Mouse (Mus musculus) MEL (cell line): ENCODE measurements around the gene Acly. TPM values are rescaled to one million over a fixed set of nuclear protein-coding genes. Genes with fewer than 3 reads are reported as not detected.
A peak's percentile ranks its signal among the peaks of the same experiment; 100 is the strongest.

Source experiments
- DNase-seq: peaks from one replicate; pipeline ENCODE4 v3.0.0; 2011; ENCODE audit warnings: low read depth, low spot score
- H3K27ac ChIP-seq: 2 replicates; pipeline ENCODE4 v1.5.1; 2012; ENCODE audit warnings: low read depth, mild to moderate bottlenecking, control low read depth, low read length, moderate library complexity; ENCODE audit not compliant: control insufficient read depth
- H3K27me3 ChIP-seq, 2 experiments: fragments of 150-350 bp in 1 of 2; sonication (generic) in 1 of 2; 2 replicates each; pipeline ENCODE4 v1.6.1; 2012; ENCODE audit warnings: low read length in 2 of 2, mild to moderate bottlenecking in 2 of 2, improper control_type of control experiment in 1 of 2, moderate library complexity in 1 of 2; ENCODE audit not compliant: insufficient read depth in 2 of 2, control insufficient read depth in 1 of 2
- H3K36me3 ChIP-seq, 2 experiments: 2 replicates each; pipeline ENCODE4 v1.6.1; 2012 to 2014; ENCODE audit warnings: low read length in 2 of 2, improper control_type of control experiment in 1 of 2, inconsistent platforms in 1 of 2, mild to moderate bottlenecking in 1 of 2; ENCODE audit not compliant: insufficient read depth in 2 of 2, control insufficient read depth in 1 of 2
- H3K4me1 ChIP-seq, 2 experiments: fragments of 150-350 bp in 1 of 2; sonication (generic) in 1 of 2; 2 replicates each; pipeline ENCODE4 v1.6.1; 2012; ENCODE audit warnings: low read length in 2 of 2, improper control_type of control experiment in 1 of 2, mild to moderate bottlenecking in 1 of 2; ENCODE audit not compliant: insufficient read depth in 2 of 2, control insufficient read depth in 1 of 2
- H3K4me3 ChIP-seq, 2 experiments: fragments of 150-350 bp in 1 of 2; sonication (generic) in 1 of 2; 2 replicates each; pipeline ENCODE4 v1.5.1; 2012; ENCODE audit warnings: low read depth in 2 of 2, low read length in 2 of 2, mild to moderate bottlenecking in 2 of 2, moderate library complexity in 2 of 2, control low read depth in 1 of 2, improper control_type of control experiment in 1 of 2; ENCODE audit not compliant: control insufficient read depth in 1 of 2, insufficient read depth in 1 of 2
- H3K79me2 ChIP-seq: 2 replicates; pipeline ENCODE4 v1.6.1; 2012; ENCODE audit warnings: mild to moderate bottlenecking, low read length, moderate library complexity; ENCODE audit not compliant: control insufficient read depth, poor library complexity, insufficient read depth
- H3K9ac ChIP-seq: 2 replicates; pipeline ENCODE4 v1.6.1; 2012; ENCODE audit warnings: low read depth, mild to moderate bottlenecking, control low read depth, low read length, moderate library complexity; ENCODE audit not compliant: control insufficient read depth, poor library complexity, severe bottlenecking
- H3K9me3 ChIP-seq: fragments of 150-350 bp; sonication (generic); replicated peaks from 2 replicates; pipeline ENCODE4 v1.6.1; 2012; ENCODE audit warnings: mild to moderate bottlenecking, low read length, improper control_type of control experiment, moderate library complexity; ENCODE audit not compliant: insufficient read depth
- BHLHE40 ChIP-seq: IDR thresholded peaks from 2 replicates; pipeline ENCODE4 v1.6.1; 2012; ENCODE audit warnings: low read depth, mild to moderate bottlenecking, inconsistent platforms, low read length, improper control_type of control experiment, borderline replicate concordance
- CHD2 ChIP-seq: IDR thresholded peaks from 2 replicates; pipeline ENCODE4 v1.6.1; 2011; ENCODE audit warnings: low read length, improper control_type of control experiment
- ETS1 ChIP-seq: IDR thresholded peaks from 2 replicates; pipeline ENCODE4 v1.6.1; 2012; ENCODE audit warnings: low read depth, mild to moderate bottlenecking, inconsistent platforms, low read length, improper control_type of control experiment, moderate library complexity
- GATA1 ChIP-seq: IDR thresholded peaks from 2 replicates; pipeline ENCODE4 v1.6.1; 2011; ENCODE audit warnings: low read depth, low read length, improper control_type of control experiment
- JUND ChIP-seq: IDR thresholded peaks from 2 replicates; pipeline ENCODE4 v1.6.1; 2011; ENCODE audit warnings: low read depth, mild to moderate bottlenecking, improper control_type of control experiment, low read length
- MXI1 ChIP-seq: IDR thresholded peaks from 2 replicates; pipeline ENCODE4 v1.6.1; 2011; ENCODE audit warnings: mild to moderate bottlenecking, low read depth, low read length, improper control_type of control experiment
- MYC ChIP-seq: IDR thresholded peaks from 2 replicates; pipeline ENCODE4 v1.6.1; 2011; ENCODE audit warnings: low read depth, mild to moderate bottlenecking, low read length, improper control_type of control experiment, moderate library complexity
- TAL1 ChIP-seq: IDR thresholded peaks from 2 replicates; pipeline ENCODE4 v1.6.1; 2012; ENCODE audit warnings: mild to moderate bottlenecking, inconsistent platforms, low read length, moderate library complexity, mixed read lengths
- TBP ChIP-seq: IDR thresholded peaks from 2 replicates; pipeline ENCODE4 v1.8.0; 2011; ENCODE audit warnings: low read depth, low read length, improper control_type of control experiment
- TCF12 ChIP-seq: IDR thresholded peaks from 2 replicates; pipeline ENCODE4 v1.6.1; 2014; ENCODE audit warnings: low read depth, mild to moderate bottlenecking, inconsistent platforms, low read length, improper control_type of control experiment, moderate library complexity
- USF1 ChIP-seq: IDR thresholded peaks from 2 replicates; pipeline ENCODE4 v1.6.1; 2014; ENCODE audit warnings: low read depth, mild to moderate bottlenecking, inconsistent platforms, low read length, improper control_type of control experiment, moderate library complexity
- polyA plus RNA-seq, 2 experiments: library from polyadenylated mRNA; stranded (reverse) in 1 of 2; unstranded in 1 of 2; fragments of >175 nt in 1 of 2; fragments of >200 nt in 1 of 2; gene quantifications; 2 replicates each; pipeline versions ENCODE4 v1.2.1 to v1.2.4; 2012; ENCODE audit warnings: low replicate concordance in 2 of 2, low read depth in 1 of 2; ENCODE audit not compliant: insufficient read length in 2 of 2, insufficient read depth in 1 of 2, missing spikeins in 1 of 2
- total RNA-seq: library from RNA; depleted of rRNA; stranded (reverse); fragments of 300-350 nt; gene quantifications from 2 replicates; pipeline ENCODE4 v1.2.3, GENCODE M21; 2012

The Acly gene
- total and polyA plus RNA-seq, 3 experiments, result 167 to 234 TPM; not detected in 1

DNA sequence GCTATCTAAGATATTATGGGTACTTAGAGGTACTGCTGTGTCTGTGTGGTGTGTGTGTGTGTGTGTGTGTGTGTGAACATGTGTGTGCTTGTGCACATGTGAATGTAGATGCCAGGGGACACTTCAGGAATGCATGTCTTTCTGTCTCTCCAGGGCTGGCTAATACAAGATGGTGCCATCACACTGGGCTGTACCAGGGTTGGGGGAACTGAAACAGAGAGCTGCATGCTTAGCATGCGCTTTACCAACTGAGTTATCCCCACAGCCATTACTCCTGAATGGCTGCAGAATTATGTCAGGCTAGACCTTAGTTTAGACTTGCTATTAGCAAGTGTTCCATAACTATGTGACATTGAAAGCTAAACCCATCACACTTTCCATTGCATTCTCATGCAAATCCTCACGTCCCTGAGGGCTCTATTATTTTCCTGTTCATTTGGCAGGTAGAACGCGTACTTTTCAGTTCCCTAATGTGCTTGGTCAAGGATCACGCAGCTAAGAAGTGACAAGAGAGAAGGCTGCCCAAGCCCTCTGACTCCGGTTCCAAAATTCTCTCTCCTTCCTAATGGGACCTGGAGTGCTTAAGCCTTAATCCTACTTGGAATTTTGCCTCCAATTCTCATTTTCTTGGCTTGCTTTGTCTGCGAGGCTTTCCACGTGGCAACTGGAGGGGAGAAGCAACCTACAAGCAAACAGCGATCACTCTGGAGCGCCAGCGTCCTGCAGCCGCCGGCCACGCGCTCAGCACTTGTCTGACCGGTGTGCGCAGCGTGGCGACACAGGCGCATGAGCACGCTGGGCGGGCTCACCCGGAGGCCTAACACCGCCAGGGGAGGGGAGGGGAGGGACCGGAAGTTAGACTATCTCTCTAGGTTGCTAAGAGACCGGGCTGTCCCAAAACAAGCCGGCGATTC is 17.3 kb upstream of the Acly start, which contains the start of gene Ttc25 (continued):
- TF ChIP-seq TCF12 (peak; percentile 83), MXI1 (peak; percentile 99), BHLHE40 (no peak), MYC (peak; percentile 99)

DNA sequence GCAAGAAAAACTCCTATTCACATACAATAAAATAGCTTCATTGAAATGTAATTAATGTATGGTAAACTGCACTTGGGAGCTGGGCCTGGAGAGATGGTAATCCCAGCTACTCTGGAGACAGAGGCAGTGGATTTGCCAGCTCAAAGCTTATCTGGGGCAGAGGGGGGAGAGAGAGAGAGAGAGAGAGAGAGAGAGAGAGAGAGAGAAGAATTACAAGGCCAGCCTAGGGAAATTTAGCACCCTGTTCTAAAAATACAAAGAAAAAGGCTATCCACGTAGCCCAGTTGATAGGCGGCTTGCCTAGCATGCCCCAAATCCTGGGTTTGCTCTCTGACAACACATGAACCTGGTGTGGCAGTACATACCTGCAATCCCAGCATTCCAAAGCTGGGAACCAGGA is 13.8 kb upstream of the Acly start:
- H3K9ac ChIP-seq, result no peak overlapping the region
- H3K4me1 ChIP-seq, result peaks cover 0 to 14% of the 10 kb centered on the region in 2 experiments; a peak in 2 of 4 replicates
- TF ChIP-seq JUND (peak; percentile 85; the same call in 1 of the 2 replicates), TBP (no peak)
- TF ChIP-seq, all 39 proteins: peak for 1

DNA sequence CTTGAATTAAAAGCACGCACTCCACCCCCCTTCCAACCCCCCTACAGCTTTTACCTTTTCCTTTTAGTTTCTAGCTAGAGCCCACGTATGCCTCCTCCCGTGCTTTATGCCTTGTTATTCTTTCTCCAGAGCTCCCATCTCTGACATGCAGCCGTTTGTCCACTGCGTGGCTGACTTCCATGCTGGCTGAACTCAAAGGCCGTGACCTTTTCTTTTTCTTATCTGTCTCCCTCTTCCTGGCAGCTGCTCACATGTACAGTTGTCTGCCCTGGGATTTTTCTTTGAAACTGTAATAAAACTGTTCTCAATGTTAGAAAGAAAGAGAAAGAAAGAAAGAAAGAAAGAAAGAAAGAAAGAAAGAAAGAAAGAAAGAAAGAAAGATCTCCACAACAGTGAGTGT is 13.2 kb upstream of the Acly start:
- TF ChIP-seq USF1, result no peak
- no peak for TF ChIP-seq CHD2
- TF ChIP-seq BHLHE40, result no peak
- no peak for TF ChIP-seq MXI1
- 0 out of 2 replicates have a peak, but pooled peaks have one; percentile 16 for TF ChIP-seq GATA1
- TF ChIP-seq ETS1, result no peak
- no peak for TF ChIP-seq TAL1
- no peak overlapping the region for H3K9ac ChIP-seq
- H3K27me3 ChIP-seq, result no peaks in the 10 kb centered on the region
- H3K36me3 ChIP-seq, result peaks cover 0 to 6% of the 10 kb centered on the region in 2 experiments; a peak in 2 of 4 replicates
- no peak for DNase-seq
- peaks cover 1% of the 10 kb centered on the region; the same call in 1 of the 2 replicates for H3K79me2 ChIP-seq
- no peak overlapping the region for H3K4me3 ChIP-seq
- no peak overlapping the region for H3K27ac ChIP-seq
- peaks cover 0 to 12% of the 10 kb centered on the region in 2 experiments; a peak in 2 of 4 replicates for H3K4me1 ChIP-seq
- no peaks in the 10 kb centered on the region for H3K9me3 ChIP-seq

More for the DNA sequence above, 13.8 kb upstream of the Acly start:
- no peak overlapping the region for H3K4me3 ChIP-seq
- no peak overlapping the region for H3K27ac ChIP-seq
- no peak for DNase-seq
- H3K27me3 ChIP-seq, result no peaks in the 10 kb centered on the region
- H3K79me2 ChIP-seq, result peaks cover 1% of the 10 kb centered on the region; the same call in 1 of the 2 replicates
- H3K36me3 ChIP-seq, result peaks cover 0 to 6% of the 10 kb centered on the region in 2 experiments; a peak in 2 of 4 replicates
- H3K9me3 ChIP-seq, result no peaks in the 10 kb centered on the region
